Mouse (Mus musculus): Measurements from ENCODE around the gene Gm20388.

GRCm38 (mm10) chr8:121462092-121462491 lies 1551.5 kb downstream of the Gm20388 start:
- no peak for TF ChIP-seq CTCF (IDR thresholded peaks at IDR 0.05; ENCODE audit: low read depth)
- no peak for TF ChIP-seq EP300 (IDR thresholded peaks at IDR 0.05; ENCODE audit: low read depth)

Data from liver, embryonic 14.5 days (tissue).